Mouse (Mus musculus) bone marrow, adult 2 months (tissue): ENCODE data around the gene Cog1. TPM values are rescaled to one million over a fixed set of nuclear protein-coding genes. Genes with fewer than 3 reads are reported as not detected.
"Not testable (repeated sequence)": the region's sequence is repeated elsewhere in the genome, so short reads cannot be mapped to it uniquely, and the experiment has no call there.

ENCODE experiments used
- H3K27ac ChIP-seq: fragments of 200-500 bp; 2 replicates; pipeline ENCODE4 v1.5.1; 2012; ENCODE audit warnings: low read depth, mild to moderate bottlenecking, control low read depth, inconsistent platforms, low read length; ENCODE audit not compliant: control insufficient read depth, poor library complexity, insufficient read depth
- H3K4me1 ChIP-seq: fragments of 200-500 bp; 2 replicates; pipeline ENCODE4 v1.6.1; 2011; ENCODE audit warnings: low read length; ENCODE audit not compliant: control insufficient read depth, insufficient read depth
- H3K4me3 ChIP-seq: fragments of 200-500 bp; replicated peaks from 2 replicates; pipeline ENCODE3; 2011; ENCODE audit warnings: mild to moderate bottlenecking, low read depth, low read length, control low read depth; ENCODE audit not compliant: control insufficient read depth
- CTCF ChIP-seq: fragments of 200-500 bp; IDR thresholded peaks from 2 replicates; pipeline ENCODE4 v1.5.1; 2011; ENCODE audit warnings: low read length, control low read depth; ENCODE audit not compliant: control insufficient read depth, insufficient read depth
- POLR2A ChIP-seq: fragments of 200-500 bp; IDR thresholded peaks from 2 replicates; pipeline ENCODE4 v1.6.1; 2011; ENCODE audit warnings: low read depth, mild to moderate bottlenecking, control low read depth, low read length, borderline replicate concordance; ENCODE audit not compliant: control insufficient read depth
- WGBS: fragments of 180-500 bp; shearing (Covaris S2); methylation state at CpG from one replicate; pipeline ENCODE4 v1.1.7; 2018; 5-methylcytosine and 5-hydroxymethylcytosine counted together
- polyA plus RNA-seq: library from polyadenylated mRNA; stranded (reverse); fragments of >200 nt; gene quantifications from 2 replicates; pipeline ENCODE4 v1.2.4, GENCODE M21; 2011; ENCODE audit warnings: low replicate concordance; ENCODE audit not compliant: missing spikeins, insufficient read depth, insufficient read length

Gene Cog1
- polyA plus RNA-seq, 1 experiment: 57.0 TPM

DNA sequence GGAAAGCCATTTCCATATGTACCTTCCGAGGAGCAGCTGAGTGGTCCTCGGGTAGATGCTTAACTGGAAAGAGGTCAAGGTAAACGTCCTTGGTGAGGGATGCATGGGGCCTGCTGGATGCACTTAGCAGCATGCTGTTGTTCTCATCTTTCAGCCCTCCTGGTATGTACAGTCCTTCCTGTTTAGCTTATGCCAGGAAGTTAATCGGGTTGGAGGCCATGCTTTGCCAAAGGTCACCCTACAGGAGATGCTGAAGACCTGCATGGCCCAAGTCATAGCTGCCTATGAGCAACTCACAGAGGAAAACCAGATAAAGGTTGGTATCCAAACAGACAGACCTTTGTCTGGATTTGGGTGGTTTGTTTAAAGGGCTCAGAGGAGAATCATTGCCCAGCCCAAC, 8.3 kb downstream of the Cog1 start:
- WGBS: 70% methylated on average over 4 of the region's 4 CpGs
- Histone ChIP-seq H3K4me3 (no peak overlapping the region), H3K4me1 (no peaks in the 10 kb centered on the region), H3K27ac (no peak overlapping the region)
- TF ChIP-seq POLR2A: no peak
- no peak for TF ChIP-seq CTCF

DNA sequence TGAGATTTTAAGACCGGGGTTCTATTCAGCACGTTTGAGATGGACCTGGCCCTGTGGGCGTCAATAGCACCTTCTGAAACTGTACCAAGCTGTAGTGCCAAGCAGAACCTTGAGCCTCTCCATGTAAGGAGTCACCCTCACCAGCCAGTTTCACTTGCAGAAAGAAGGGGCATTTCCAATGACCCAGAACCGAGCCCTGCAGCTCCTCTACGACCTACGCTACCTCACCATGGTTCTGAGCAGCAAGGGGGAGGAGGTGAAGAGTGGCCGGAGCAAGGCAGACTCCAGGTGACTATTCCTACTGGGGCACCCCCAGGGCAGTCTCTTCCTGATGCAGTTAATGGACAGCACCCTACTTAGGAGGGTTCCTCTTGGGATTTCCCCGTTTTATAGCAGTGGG, 9.3 kb downstream of the Cog1 start:
- WGBS: 85% methylated on average over 8 of the region's 8 CpGs
- no peaks in the 10 kb centered on the region for H3K4me1 ChIP-seq
- no peak overlapping the region for H3K4me3 ChIP-seq
- no peak overlapping the region for H3K27ac ChIP-seq
- no peak for TF ChIP-seq CTCF
- TF ChIP-seq POLR2A: no peak

DNA sequence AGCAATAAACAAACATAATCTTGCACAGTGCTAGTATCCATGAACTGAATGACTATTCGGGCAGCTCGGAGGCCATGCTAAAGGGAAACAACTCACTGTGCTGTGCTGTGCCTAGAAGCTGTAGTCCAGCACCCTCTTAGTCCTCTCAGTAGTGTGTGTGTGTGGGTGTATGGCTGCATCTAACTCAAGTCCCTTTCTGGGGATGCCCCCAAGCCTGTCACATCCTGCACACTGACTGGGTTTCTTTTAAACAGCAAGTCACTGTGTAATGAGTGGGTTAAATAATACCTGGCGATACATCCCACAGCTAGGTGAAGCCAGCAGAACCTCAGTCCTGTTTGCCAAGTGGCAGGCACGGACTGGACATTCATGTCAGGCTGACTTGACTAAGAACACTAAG, 9.8 kb downstream of the Cog1 start:
- H3K4me3 ChIP-seq: no peak overlapping the region
- no peak overlapping the region for H3K27ac ChIP-seq
- TF ChIP-seq CTCF: no peak
- no peak for TF ChIP-seq POLR2A
- 93% methylated on average over 4 of the region's 4 CpGs for WGBS
- no peaks in the 10 kb centered on the region for H3K4me1 ChIP-seq

DNA sequence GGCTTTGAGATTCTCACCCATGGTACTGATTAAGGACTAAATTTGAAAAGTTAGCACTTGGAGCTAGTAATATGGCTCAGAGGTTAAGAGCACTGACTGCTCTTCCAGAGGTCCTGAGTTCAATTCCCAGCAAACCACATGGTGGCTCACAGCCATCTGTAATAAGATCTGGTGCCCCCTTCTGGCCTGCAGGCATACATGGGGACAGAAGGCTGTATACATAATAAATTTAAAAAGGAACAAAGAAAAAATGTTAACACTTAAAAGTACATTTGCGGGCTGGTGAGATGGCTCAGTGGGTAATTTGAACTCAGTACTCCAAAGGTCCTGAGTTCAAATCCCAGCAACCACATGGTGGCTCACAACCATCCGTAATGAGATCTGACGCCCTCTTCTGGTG, 11.2 kb downstream of the Cog1 start:
- WGBS: 90% methylated on average over 3 of the region's 3 CpGs
- not testable (repeated sequence) for H3K4me1 ChIP-seq, H3K27ac ChIP-seq, H3K4me3 ChIP-seq

DNA sequence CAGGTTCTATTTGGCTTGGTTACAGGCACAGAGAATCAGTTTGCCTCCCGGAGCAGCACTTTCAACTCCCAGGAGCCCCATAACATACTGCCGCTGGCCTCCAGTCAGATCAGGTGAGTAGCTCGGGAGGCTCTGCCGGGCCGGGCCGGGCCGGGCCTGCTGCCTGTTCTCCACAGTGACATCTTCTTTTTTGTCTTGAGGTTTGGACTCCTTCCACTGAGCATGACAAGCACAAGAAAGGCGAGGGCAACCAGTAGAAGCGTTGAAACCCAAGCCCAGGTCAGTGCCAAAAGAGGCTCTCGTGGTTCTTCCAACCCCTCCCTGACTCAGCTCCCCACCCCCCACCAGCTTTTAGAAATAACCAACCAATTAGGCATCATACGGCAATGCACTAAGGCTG, 12.0 kb downstream of the Cog1 start:
- H3K4me1 ChIP-seq: no peaks in the 10 kb centered on the region
- WGBS: 29% methylated on average over 11 of the region's 11 CpGs
- TF ChIP-seq CTCF (no peak), POLR2A (no peak)
- H3K27ac ChIP-seq: no peak overlapping the region
- no peak overlapping the region for H3K4me3 ChIP-seq

DNA sequence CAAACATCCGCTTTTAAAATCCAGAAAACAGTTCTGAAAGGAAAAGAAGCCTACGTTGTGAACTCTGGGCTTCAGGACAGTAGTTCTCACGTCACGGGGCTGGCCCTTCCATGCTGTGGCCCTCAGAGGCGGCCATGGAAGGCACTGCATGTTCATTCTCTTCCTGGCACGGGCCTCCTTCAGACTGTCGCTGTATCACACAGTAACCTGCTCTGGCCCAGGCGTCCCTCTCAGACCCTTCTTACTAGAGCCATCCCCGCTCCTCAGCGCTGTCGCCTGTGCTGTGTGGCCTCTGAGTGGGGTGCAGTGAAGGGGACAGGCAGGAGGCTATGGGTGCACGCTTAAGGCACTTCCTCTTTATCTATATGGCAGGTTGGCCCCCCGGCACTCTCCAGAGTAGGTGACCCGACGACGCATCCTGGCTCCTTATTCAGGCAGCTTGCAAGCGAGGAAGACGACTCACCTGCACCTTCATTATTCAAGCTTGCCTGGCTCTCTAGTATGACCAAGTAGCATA, 12.9 kb downstream of the Cog1 start:
- 68% methylated on average over 18 of the region's 18 CpGs for WGBS
- no peak for TF ChIP-seq POLR2A
- TF ChIP-seq CTCF: no peak
- Histone ChIP-seq H3K4me3 (no peak overlapping the region), H3K4me1 (no peaks in the 10 kb centered on the region; the same call in 1 of the 2 replicates), H3K27ac (no peak overlapping the region; the same call in 1 of the 2 replicates)

DNA sequence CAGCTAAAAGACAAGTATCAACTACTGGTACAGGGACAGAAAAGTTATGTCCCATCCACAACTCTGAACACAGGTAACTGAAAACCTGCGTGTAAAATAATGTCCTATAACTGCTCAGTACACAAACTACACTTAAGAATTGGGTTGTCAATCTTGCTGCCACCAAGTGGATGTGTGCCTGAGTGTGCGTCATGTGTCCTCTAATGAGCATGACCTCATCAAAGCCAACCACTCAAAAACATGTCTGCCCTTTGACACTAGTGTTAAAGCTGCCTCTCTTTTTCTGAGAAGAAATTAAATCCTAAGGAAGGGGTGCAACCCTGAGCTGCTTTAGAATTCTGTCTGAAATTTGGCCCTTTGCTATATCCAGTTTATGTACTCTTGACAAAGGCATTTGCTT, 15.3 kb downstream of the Cog1 start:
- H3K27ac ChIP-seq: no peak overlapping the region
- 87% methylated on average over 2 of the region's 2 CpGs for WGBS
- peaks cover 3% of the 10 kb centered on the region for H3K4me1 ChIP-seq
- TF ChIP-seq POLR2A (no peak), CTCF (no peak)
- H3K4me3 ChIP-seq: no peak overlapping the region

DNA sequence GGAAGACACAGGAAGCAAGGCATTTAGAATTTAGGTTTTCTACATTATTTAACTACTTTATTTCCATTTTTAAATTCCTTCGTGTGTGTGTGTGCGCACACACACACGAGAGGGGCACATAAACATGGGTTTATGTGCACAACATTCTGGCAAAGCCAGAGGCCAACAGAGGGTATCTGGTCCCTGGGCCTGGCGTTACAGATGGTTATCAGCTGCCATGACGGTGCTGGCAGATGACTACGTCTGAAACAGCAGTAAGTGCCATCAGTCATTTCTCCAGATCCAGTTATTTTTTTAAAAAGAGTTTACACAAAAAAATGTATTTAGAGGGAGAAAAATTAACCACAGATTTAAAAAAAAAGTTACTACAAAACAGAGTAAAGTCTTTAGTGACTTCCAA, 17.2 kb downstream of the Cog1 start:
- no peak overlapping the region for H3K4me3 ChIP-seq
- H3K27ac ChIP-seq: no peak overlapping the region
- no peak for TF ChIP-seq POLR2A
- no peak for TF ChIP-seq CTCF
- peaks cover 5% of the 10 kb centered on the region for H3K4me1 ChIP-seq
- 41% methylated on average over 6 of the region's 6 CpGs for WGBS

DNA sequence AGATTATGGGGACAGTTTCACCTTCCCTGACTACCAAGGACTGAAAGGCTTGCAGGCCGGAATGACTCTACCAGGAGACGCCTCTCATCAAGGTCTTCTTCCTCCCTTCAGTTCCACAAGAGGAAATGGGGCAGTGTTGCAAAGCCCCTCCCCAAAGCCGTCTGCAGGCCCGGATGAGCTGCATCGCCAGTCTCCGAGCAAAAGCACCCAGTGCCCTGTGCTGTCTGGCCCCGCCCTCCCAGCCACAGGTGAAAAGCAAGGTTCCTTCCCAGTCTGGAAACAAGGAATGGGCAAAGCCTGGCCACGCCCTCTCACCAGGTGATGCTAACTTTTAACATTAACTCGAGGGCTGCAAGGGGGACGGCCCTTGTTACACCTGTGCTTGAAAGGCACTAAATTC, 17.7 kb downstream of the Cog1 start:
- 27% methylated on average over 10 of the region's 10 CpGs for WGBS
- no peak overlapping the region for H3K27ac ChIP-seq
- H3K4me1 ChIP-seq: peaks cover 5% of the 10 kb centered on the region

More for the DNA sequence above, 17.7 kb downstream of the Cog1 start:
- H3K4me3 ChIP-seq: no peak overlapping the region
- TF ChIP-seq POLR2A (no peak), CTCF (no peak)
